Mouse (Mus musculus) liver, postnatal 0 days (tissue): ENCODE results near the gene Tmem237. TPM values are rescaled to one million over a fixed set of nuclear protein-coding genes. Genes with fewer than 3 reads are reported as not detected.

Experiments
- ATAC-seq: fragments of 200-750 bp; cut with Nextera tagmentation; 2 replicates; pipeline ENCODE4 v1.8.0; 2017; ENCODE audit warnings: mild to moderate bottlenecking, moderate library complexity
- DNase-seq: peaks from one replicate; pipeline ENCODE4 v3.0.0-alpha.2; 2016
- H3K27ac ChIP-seq: fragments of 300-500 bp; sonication (generic); 2 replicates; pipeline ENCODE4 v1.5.1; 2014; ENCODE audit warnings: antibody characterized with exemption, moderate library complexity, mild to moderate bottlenecking, low read depth
- H3K27me3 ChIP-seq: fragments of 300-500 bp; sonication (generic); 2 replicates; pipeline ENCODE4 v1.6.1; 2014; ENCODE audit warnings: low read length, control low read depth, mixed read lengths; ENCODE audit not compliant: insufficient read depth
- H3K36me3 ChIP-seq: fragments of 300-500 bp; sonication (generic); replicated peaks from 2 replicates; pipeline ENCODE4 v1.6.1; 2014; ENCODE audit warnings: mild to moderate bottlenecking, control low read depth, low read length, moderate library complexity, mixed read lengths; ENCODE audit not compliant: insufficient read depth
- H3K4me1 ChIP-seq: fragments of 300-500 bp; sonication (generic); 2 replicates; pipeline ENCODE4 v1.6.1; 2014; ENCODE audit warnings: antibody characterized with exemption, mild to moderate bottlenecking, control low read depth; ENCODE audit not compliant: insufficient read depth
- H3K4me2 ChIP-seq: fragments of 300-500 bp; sonication (generic); 2 replicates; pipeline ENCODE4 v1.6.1; 2014; ENCODE audit warnings: low read depth, mild to moderate bottlenecking, low read length, moderate library complexity, mixed read lengths
- H3K4me3 ChIP-seq: fragments of 300-500 bp; sonication (generic); 2 replicates; pipeline ENCODE4 v1.5.1; 2014; ENCODE audit warnings: low read depth, low read length
- H3K9ac ChIP-seq: fragments of 300-500 bp; sonication (generic); replicated peaks from 2 replicates; pipeline ENCODE4 v1.6.1; 2014; ENCODE audit warnings: mild to moderate bottlenecking, moderate library complexity
- H3K9me3 ChIP-seq: fragments of 300-500 bp; sonication (generic); 2 replicates; pipeline ENCODE4 v1.6.1; 2016; ENCODE audit warnings: mild to moderate bottlenecking, control low read depth, low read length, mixed read lengths
- CTCF ChIP-seq: sonication (generic); IDR thresholded peaks from 2 replicates; pipeline ENCODE4 v1.5.1; 2016; ENCODE audit warnings: antibody characterized with exemption, low read depth
- EP300 ChIP-seq: IDR thresholded peaks from 2 replicates; pipeline ENCODE4 v1.6.1; 2016; ENCODE audit warnings: antibody characterized with exemption, low read depth, mild to moderate bottlenecking
- WGBS: fragments of 180-500 bp; shearing (Covaris S2); extraction: QIAGEN DNeasy Blood & Tissue Kit; methylation state at CpG from one replicate; pipeline ENCODE4 v1.1.7; 2014; ENCODE audit not compliant: insufficient replicate concordance; 5-methylcytosine and 5-hydroxymethylcytosine counted together
- polyA plus RNA-seq: library from polyadenylated mRNA; unstranded; fragments of >200 nt; fragmentation: Nextera tagmentation; extraction: Ambion mirVana; gene quantifications from 2 replicates; pipeline ENCODE4 v1.2.1, GENCODE M21; 2015

The Tmem237 gene
- polyA plus RNA-seq, 1 experiment from 2014 or later = 4.2 TPM

DNA sequence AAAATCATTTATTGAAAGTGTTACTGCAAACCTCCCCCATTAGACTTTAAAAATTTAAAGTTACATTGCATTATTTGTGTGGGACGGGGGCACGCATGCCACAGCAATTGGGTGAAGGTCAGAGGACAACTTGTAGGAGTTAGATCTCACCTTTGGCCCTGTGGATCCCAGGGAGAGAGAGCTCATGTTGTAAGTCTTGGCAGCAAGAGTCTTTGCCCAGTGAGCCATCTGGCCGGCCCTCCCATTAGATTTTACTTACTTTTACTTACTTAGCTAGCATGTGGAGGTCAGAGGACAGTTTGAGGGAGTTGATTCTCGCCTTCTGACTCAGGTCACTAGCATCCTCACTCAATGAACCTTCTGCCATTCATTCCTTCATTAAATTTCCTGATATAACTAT, 37.6 kb upstream of the Tmem237 start:
- Histone ChIP-seq H3K27me3 (no peaks in the 10 kb centered on the region), H3K4me2 (no peak overlapping the region), H3K9me3 (no peaks in the 10 kb centered on the region), H3K36me3 (peaks cover 2% of the 10 kb centered on the region; the same call in 1 of the 2 replicates), H3K27ac (no peak overlapping the region), H3K4me3 (no peak overlapping the region), H3K9ac (no peak overlapping the region), H3K4me1 (no peaks in the 10 kb centered on the region)
- WGBS = 64% methylated on average over 4 of the region's 4 CpGs
- no peak for ATAC-seq
- DNase-seq = no peak
- TF ChIP-seq EP300 (no peak), CTCF (no peak)

DNA sequence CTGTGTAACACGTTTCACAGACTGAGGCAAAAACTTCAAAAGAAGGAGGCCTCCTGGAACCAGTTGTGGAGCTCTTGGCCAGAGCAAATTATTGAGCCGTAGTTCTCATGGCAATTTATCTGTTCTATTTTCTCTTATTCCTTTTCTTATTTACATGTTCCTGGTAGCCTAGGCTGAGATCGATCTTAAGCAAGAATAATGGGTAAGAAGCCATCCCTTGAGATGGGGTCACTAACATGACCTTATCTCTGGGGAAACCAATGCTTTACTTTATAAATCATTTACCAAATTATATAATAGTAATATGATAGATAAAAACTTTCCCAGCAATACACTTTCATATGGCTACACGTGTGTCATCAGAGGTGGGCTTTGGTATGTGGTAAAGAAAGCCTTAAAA, 32.1 kb upstream of the Tmem237 start:
- no peaks in the 10 kb centered on the region for H3K27me3 ChIP-seq
- H3K36me3 ChIP-seq = no peaks in the 10 kb centered on the region
- no peaks in the 10 kb centered on the region for H3K4me1 ChIP-seq
- DNase-seq (no peak), ATAC-seq (no peak)
- TF ChIP-seq EP300 = no peak
- TF ChIP-seq CTCF = no peak
- no peaks in the 10 kb centered on the region for H3K9me3 ChIP-seq
- H3K4me3 ChIP-seq = no peak overlapping the region
- H3K9ac ChIP-seq = no peak overlapping the region
- WGBS = 78% methylated on average over 4 of the region's 4 CpGs
- H3K4me2 ChIP-seq = no peak overlapping the region
- H3K27ac ChIP-seq = no peak overlapping the region

DNA sequence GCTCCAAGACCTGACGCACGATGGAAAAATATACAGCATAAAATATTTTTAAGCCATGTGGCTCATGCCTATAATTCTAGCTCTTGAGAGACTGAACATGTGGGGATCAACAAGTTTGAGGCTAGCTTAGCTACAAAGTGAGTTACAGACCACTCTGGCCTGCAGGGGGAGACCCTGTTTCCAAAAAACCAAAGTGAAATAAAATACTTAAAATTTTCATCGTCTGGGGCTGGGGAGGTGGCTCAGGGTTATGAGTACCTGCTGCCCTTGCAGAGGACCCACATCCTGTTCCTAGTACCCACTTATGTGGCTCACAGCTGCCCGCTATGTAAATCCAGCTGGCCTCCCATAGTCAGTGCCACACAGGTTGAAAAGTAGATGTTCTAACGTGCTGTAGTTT, 30.3 kb upstream of the Tmem237 start:
- Histone ChIP-seq H3K4me3 (no peak overlapping the region), H3K4me1 (no peaks in the 10 kb centered on the region), H3K9ac (no peak overlapping the region), H3K4me2 (no peak overlapping the region), H3K36me3 (no peaks in the 10 kb centered on the region), H3K27me3 (no peaks in the 10 kb centered on the region), H3K27ac (no peak overlapping the region), H3K9me3 (no peaks in the 10 kb centered on the region)
- WGBS = 61% methylated on average over 5 of the region's 5 CpGs
- ATAC-seq (no peak), DNase-seq (no peak)
- no peak for TF ChIP-seq EP300
- no peak for TF ChIP-seq CTCF

DNA sequence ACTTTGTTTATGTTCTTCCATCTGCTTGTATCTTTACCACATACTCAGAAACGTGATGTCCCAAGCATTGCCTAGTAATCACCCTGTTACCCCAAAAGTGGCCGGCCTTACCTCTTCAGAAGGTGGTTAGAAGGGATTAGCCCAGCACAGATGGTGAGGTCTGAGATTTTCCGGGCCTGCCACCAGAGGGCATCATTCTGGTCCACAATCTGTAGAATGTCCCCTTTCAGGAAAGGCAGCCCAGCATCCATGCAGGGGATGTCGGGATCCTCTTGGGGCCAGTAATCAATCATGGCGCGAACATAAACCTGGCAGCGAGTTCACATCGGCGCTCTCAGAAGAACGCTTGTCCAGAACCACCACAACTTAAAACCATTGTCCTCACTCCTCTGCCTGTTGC, 24.3 kb upstream of the Tmem237 start:
- no peaks in the 10 kb centered on the region for H3K9me3 ChIP-seq
- no peak overlapping the region for H3K27ac ChIP-seq
- DNase-seq = peak; percentile 37
- no peak overlapping the region for H3K4me3 ChIP-seq
- no peaks in the 10 kb centered on the region for H3K4me1 ChIP-seq
- H3K4me2 ChIP-seq = no peak overlapping the region
- ATAC-seq = no peak
- H3K27me3 ChIP-seq = no peaks in the 10 kb centered on the region
- TF ChIP-seq EP300 (no peak), CTCF (peak; percentile 59)
- H3K9ac ChIP-seq = no peak overlapping the region
- H3K36me3 ChIP-seq = no peaks in the 10 kb centered on the region
- 79% methylated on average over 10 of the region's 10 CpGs for WGBS

DNA sequence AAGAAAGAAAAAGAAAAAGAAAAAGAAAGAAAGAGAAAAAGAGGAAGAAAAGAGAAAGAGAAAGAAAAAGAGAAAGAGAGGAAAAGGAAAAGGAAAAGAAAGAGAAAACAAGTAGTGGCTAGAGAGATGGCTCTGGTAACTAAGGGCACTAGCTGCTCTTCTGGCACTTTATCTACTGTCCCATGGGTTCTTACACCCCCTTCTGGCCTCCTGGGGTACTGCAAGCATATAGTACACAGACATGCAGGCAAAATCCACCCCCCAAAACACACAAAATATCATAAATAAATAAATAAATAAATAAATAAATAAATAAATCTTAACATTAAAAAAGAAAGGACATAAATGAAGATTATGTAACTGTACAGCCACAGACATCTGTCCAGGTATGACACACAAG, 22.6 kb upstream of the Tmem237 start:
- H3K27ac ChIP-seq = no peak overlapping the region
- DNase-seq (peak; percentile 79), ATAC-seq (no peak)
- no peaks in the 10 kb centered on the region for H3K9me3 ChIP-seq
- no peaks in the 10 kb centered on the region for H3K36me3 ChIP-seq
- no peaks in the 10 kb centered on the region for H3K4me1 ChIP-seq
- H3K4me3 ChIP-seq = no peak overlapping the region
- H3K9ac ChIP-seq = no peak overlapping the region
- no peak overlapping the region for H3K4me2 ChIP-seq
- H3K27me3 ChIP-seq = no peaks in the 10 kb centered on the region
- TF ChIP-seq EP300 (no peak), CTCF (peak; percentile 87)

DNA sequence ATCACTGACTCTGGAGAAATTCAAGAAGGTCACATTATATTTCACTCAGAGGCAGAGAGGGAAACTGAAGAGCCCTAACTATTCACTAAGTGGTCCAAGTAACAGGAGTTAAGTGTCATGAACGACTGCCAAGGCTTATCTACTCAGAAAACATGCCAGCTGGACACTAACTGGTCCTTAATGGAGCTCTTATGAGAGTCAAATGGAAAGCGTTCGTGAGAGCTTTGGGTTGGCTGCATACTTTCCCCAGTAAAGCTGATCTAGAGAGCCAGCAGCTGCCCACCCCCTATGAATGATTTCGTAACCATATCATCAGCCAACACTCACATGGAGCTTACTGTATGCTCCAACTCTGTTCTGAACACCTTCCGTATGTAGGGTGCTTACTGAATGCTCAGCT, 14.2 kb upstream of the Tmem237 start:
- no peaks in the 10 kb centered on the region for H3K9me3 ChIP-seq
- ATAC-seq = no peak
- no peak overlapping the region for H3K4me2 ChIP-seq
- H3K9ac ChIP-seq = no peak overlapping the region
- 59% methylated on average over 5 of the region's 5 CpGs for WGBS
- no peak overlapping the region for H3K27ac ChIP-seq
- no peaks in the 10 kb centered on the region for H3K4me1 ChIP-seq
- H3K4me3 ChIP-seq = no peak overlapping the region
- no peak for DNase-seq
- H3K27me3 ChIP-seq = no peaks in the 10 kb centered on the region
- H3K36me3 ChIP-seq = no peaks in the 10 kb centered on the region
- no peak for TF ChIP-seq EP300
- TF ChIP-seq CTCF = no peak

DNA sequence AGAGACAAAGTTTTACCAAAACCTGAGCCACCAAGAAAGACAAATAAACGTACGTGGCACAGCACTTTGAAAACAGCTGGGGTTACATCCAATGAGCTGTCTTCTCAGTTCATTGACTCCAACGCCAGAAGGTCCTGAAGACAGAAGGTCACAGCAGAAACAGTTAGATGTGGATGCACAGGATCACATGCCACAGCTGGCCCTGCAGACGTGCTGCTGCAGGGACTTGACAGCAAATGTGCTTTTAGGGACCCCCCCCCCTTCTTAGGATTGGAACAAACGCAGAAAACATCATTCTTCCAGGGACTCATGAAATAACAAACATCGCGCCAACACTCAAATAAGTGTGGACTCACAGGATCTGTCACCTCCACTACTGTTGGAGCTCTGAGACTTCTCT, 8.7 kb upstream of the Tmem237 start:
- WGBS = 67% methylated on average over 7 of the region's 7 CpGs
- DNase-seq (no peak), ATAC-seq (no peak)
- H3K4me3 ChIP-seq = no peak overlapping the region
- no peak overlapping the region for H3K27ac ChIP-seq
- no peak for TF ChIP-seq EP300
- TF ChIP-seq CTCF = no peak
- no peak overlapping the region for H3K9ac ChIP-seq
- no peaks in the 10 kb centered on the region for H3K9me3 ChIP-seq
- no peaks in the 10 kb centered on the region for H3K4me1 ChIP-seq
- no peak overlapping the region for H3K4me2 ChIP-seq
- H3K27me3 ChIP-seq = no peaks in the 10 kb centered on the region
- no peaks in the 10 kb centered on the region for H3K36me3 ChIP-seq
